Comparison of ENCODE assay signal across 9 mouse cellular contexts in genomic region chr11:87629859-87630258, GRCm38 (mm10). TPM values are rescaled to one million over a fixed set of nuclear protein-coding genes. Genes with fewer than 3 reads are reported as not detected.
A peak's percentile ranks its signal among the peaks of the same experiment; 100 is the strongest.
DNase-seq lines count a peak whose midpoint lies in the region; TF ChIP-seq lines count a peak whose summit lies in the region.
"Had no signal": no experiment of that assay in that cellular context is flagged by ENCODE, and none has a peak within 500 bp of the region (broad histone marks: within the 10 kb centered on the region; RNA-seq: fewer than 3 reads in every experiment).

No protein-coding gene starts in this region.

- no peak overlapping the region for H3K27ac ChIP-seq in liver, adult 2 months (replicated peaks; ENCODE audit: insufficient read depth, low read depth, low read length)
- no peak overlapping the region for H3K27ac ChIP-seq in olfactory bulb, adult 2 months (ENCODE audit: insufficient read depth, low read depth, low read length)
- H3K27ac ChIP-seq: limb, embryonic 15.5 days had no signal

- WGBS in liver, adult 2 months = 32% methylated on average over 10 of the region's 10 CpGs
- 26% methylated on average over 10 of the region's 10 CpGs for WGBS in olfactory bulb, adult 2 months

- H3K79me2 ChIP-seq in liver, adult 2 months (ENCODE audit: control insufficient read depth, insufficient read depth, low read length) = no peaks in the 10 kb centered on the region

- no peak overlapping the region for H3K9ac ChIP-seq in liver, adult 2 months (ENCODE audit: low read depth, low read length)
- H3K9ac ChIP-seq: limb, embryonic 15.5 days had no signal

- no peak for TF ChIP-seq POLR2A in liver, adult 2 months (IDR thresholded peaks at IDR 0.05; ENCODE audit: extremely low read depth, insufficient read depth, low read length)
- TF ChIP-seq POLR2A in olfactory bulb, adult 2 months (IDR thresholded peaks at IDR 0.05; ENCODE audit: insufficient read depth, low read depth, low read length) = no peak

- H3K36me3 ChIP-seq in liver, adult 2 months (ENCODE audit: control insufficient read depth, insufficient read depth, low read length) = peaks cover 6% of the 10 kb centered on the region

- peak; percentile 78 for TF ChIP-seq CTCF in liver, adult 2 months (IDR thresholded peaks at IDR 0.05; ENCODE audit: low read depth, low read length)
- peak; percentile 37; the same call in 1 of the 2 replicates for TF ChIP-seq CTCF in olfactory bulb, adult 2 months (IDR thresholded peaks at IDR 0.05; ENCODE audit: insufficient read depth, low read depth, low read length)

- H3K4me3 ChIP-seq in liver, adult 2 months (ENCODE audit: insufficient read depth, low read depth, low read length) = no peak overlapping the region
- H3K4me3 ChIP-seq in olfactory bulb, adult 2 months (ENCODE audit: insufficient read depth, low read depth, low read length) = no peak overlapping the region
- H3K4me3 ChIP-seq: limb, embryonic 15.5 days had no signal

- no peaks in the 10 kb centered on the region for H3K4me1 ChIP-seq in liver, adult 2 months (ENCODE audit: control insufficient read depth, insufficient read depth, low read length)
- peaks cover 3% of the 10 kb centered on the region; the same call in 1 of the 2 replicates for H3K4me1 ChIP-seq in olfactory bulb, adult 2 months (ENCODE audit: control insufficient read depth, insufficient read depth, low read length)
- H3K4me1 ChIP-seq: limb, embryonic 15.5 days had no signal

- peak; percentile 58 to 68 for DNase-seq in cerebellum, postnatal 14 days
- no peak for DNase-seq in cerebellum, adult 11-12 months
- peak; percentile 19 for DNase-seq in right cerebral cortex, postnatal 4 days
- DNase-seq in right cerebral cortex, adult 2 months (ENCODE audit: low spot score in 2 of 2) = no peak
- peak; percentile 29 for DNase-seq in forelimb bud, embryonic 11.5 days (ENCODE audit: low read depth, low spot score)
- DNase-seq in liver, adult 2 months (ENCODE audit: extremely low read depth, low read depth, low spot score) = peak; percentile 39
- DNase-seq in right cerebral cortex, postnatal 36 days (ENCODE audit: low spot score in 2 of 2) = no peak

- H3K27me3 ChIP-seq in liver, adult 2 months (ENCODE audit: control insufficient read depth, insufficient read depth, low read length) = no peaks in the 10 kb centered on the region
- H3K27me3 ChIP-seq: limb, embryonic 15.5 days had no signal

RNA-seq across cellular contexts. Expression of gene Hsf5, which starts 12.9 kb away (rescaled TPM):
- total RNA-seq in liver, adult 2 months (2014; rRNA removed) = 0.07 and 0.09 TPM in 2 replicates
- 0.05 TPM in 1 of 2 replicates, not detected in the other for polyA plus RNA-seq in liver, adult 2 months (2012; rRNA removed)
- not detected in 2 replicates for polyA plus RNA-seq in olfactory bulb, adult 2 months (2012; ENCODE audit: insufficient read depth, insufficient read length, low replicate concordance, missing spikeins)

RNA-seq across cellular contexts. Expression of gene Rnf43, which starts 32.7 kb away (rescaled TPM):
- total RNA-seq in liver, adult 2 months (2014; rRNA removed) = 13.2 and 14.1 TPM in 2 replicates
- 19.3 and 19.5 TPM in 2 replicates for polyA plus RNA-seq in liver, adult 2 months (2012; rRNA removed)
- polyA plus RNA-seq in olfactory bulb, adult 2 months (2012; ENCODE audit: insufficient read depth, insufficient read length, low replicate concordance, missing spikeins) = not detected in 2 replicates

RNA-seq across cellular contexts. Expression of gene Mtmr4, which starts 37.9 kb away (rescaled TPM):
- total RNA-seq in liver, adult 2 months (2014; rRNA removed) = 13.4 and 18.6 TPM in 2 replicates
- polyA plus RNA-seq in liver, adult 2 months (2012; rRNA removed) = 18.1 and 22.9 TPM in 2 replicates
- polyA plus RNA-seq in olfactory bulb, adult 2 months (2012; ENCODE audit: insufficient read depth, insufficient read length, low replicate concordance, missing spikeins) = not detected in 2 replicates

Comparison
In these comparisons a context has a peak if more than half of its experiments do, and no peak if none do; other contexts are left out.
1. DNase-seq: peak in cerebellum, postnatal 14 days (2 of 2), right cerebral cortex, postnatal 4 days (single experiment), forelimb bud, embryonic 11.5 days (single experiment) and liver, adult 2 months (single experiment); none in cerebellum, adult 11-12 months (single experiment), right cerebral cortex, adult 2 months (0 of 2) and right cerebral cortex, postnatal 36 days (0 of 2).
2. RNA of gene Rnf43, which starts 32.7 kb away (polyA plus RNA-seq): 19.3 to 19.5 TPM in liver, adult 2 months; not detected in olfactory bulb, adult 2 months; every median in the first group is over 10 times any median in the second.